Mouse (Mus musculus) neural tube, embryonic 15.5 days (tissue): Measurements from ENCODE around the gene Lgi4. TPM values are rescaled to one million over a fixed set of nuclear protein-coding genes. Genes with fewer than 3 reads are reported as not detected.

Experiments
- ATAC-seq: fragments of 200-750 bp; cut with Nextera tagmentation; 2 replicates; pipeline ENCODE4 v1.8.0; 2017; ENCODE audit warnings: mild to moderate bottlenecking, moderate TSS enrichment, moderate library complexity; ENCODE audit not compliant: low FRiP score
- H3K27ac ChIP-seq: fragments of 300-500 bp; sonication (generic); replicated peaks from 2 replicates; pipeline ENCODE4 v1.5.1; 2015; ENCODE audit warnings: mild to moderate bottlenecking, inconsistent platforms
- H3K27me3 ChIP-seq: fragments of 300-500 bp; sonication (generic); replicated peaks from 2 replicates; pipeline ENCODE4 v1.6.1; 2015; ENCODE audit warnings: inconsistent platforms
- H3K36me3 ChIP-seq: fragments of 300-500 bp; sonication (generic); 2 replicates; pipeline ENCODE4 v1.6.1; 2015; ENCODE audit warnings: inconsistent platforms
- H3K4me1 ChIP-seq: fragments of 300-500 bp; sonication (generic); 2 replicates; pipeline ENCODE4 v1.6.1; 2015; ENCODE audit warnings: inconsistent platforms
- H3K4me2 ChIP-seq: fragments of 300-500 bp; sonication (generic); 2 replicates; pipeline ENCODE4 v1.6.1; 2015; ENCODE audit warnings: inconsistent platforms, mild to moderate bottlenecking, moderate library complexity
- H3K4me3 ChIP-seq: fragments of 300-500 bp; sonication (generic); replicated peaks from 2 replicates; pipeline ENCODE4 v1.5.1; 2015; ENCODE audit warnings: mild to moderate bottlenecking, inconsistent platforms
- H3K9ac ChIP-seq: fragments of 300-500 bp; sonication (generic); replicated peaks from 2 replicates; pipeline ENCODE4 v1.6.1; 2015; ENCODE audit warnings: mild to moderate bottlenecking, inconsistent platforms
- H3K9me3 ChIP-seq: fragments of 300-500 bp; sonication (generic); replicated peaks from 2 replicates; pipeline ENCODE4 v1.6.1; 2016; ENCODE audit warnings: inconsistent platforms
- WGBS: fragments of 180-500 bp; shearing (Covaris S2); methylation state at CpG from one replicate; pipeline ENCODE4 v1.1.7; 2015; ENCODE audit warnings: mixed read lengths; 5-methylcytosine and 5-hydroxymethylcytosine counted together
- polyA plus RNA-seq: library from polyadenylated mRNA; unstranded; fragments of >200 nt; fragmentation: Nextera tagmentation; extraction: Ambion mirVana; gene quantifications from 2 replicates; pipeline ENCODE4 v1.2.1, GENCODE M21; 2015

The Lgi4 gene
- polyA plus RNA-seq, 1 experiment from 2014 or later, result 1.3 TPM

DNA sequence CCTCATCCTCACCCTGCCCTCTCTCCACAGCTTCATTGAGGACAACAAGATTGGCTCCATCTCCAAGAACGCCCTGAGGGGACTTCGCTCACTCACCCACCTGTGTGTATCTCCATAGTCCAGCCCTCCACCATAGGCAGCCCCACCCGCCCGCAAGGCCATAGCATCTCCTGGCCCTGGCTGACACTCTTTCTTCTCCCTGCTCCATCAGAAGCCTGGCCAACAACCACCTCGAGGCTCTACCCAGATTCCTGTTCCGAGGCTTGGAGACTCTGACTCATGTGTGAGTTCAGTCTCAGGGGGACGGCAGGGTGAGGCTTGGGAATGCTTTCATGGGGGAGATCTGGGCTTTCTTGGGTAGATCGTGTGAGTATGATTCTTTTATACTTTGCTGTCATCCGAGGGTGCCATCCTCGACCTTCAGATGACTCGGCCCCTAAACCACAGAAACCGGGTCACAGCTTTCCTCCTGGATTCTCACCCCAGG, 4.0 kb downstream of the Lgi4 start:
- peaks cover 2% of the 10 kb centered on the region; the same call in 1 of the 2 replicates for H3K4me1 ChIP-seq
- H3K4me2 ChIP-seq, result no peak overlapping the region
- no peaks in the 10 kb centered on the region for H3K27me3 ChIP-seq
- no peak overlapping the region for H3K4me3 ChIP-seq
- no peaks in the 10 kb centered on the region for H3K36me3 ChIP-seq
- no peak overlapping the region for H3K9ac ChIP-seq
- H3K27ac ChIP-seq, result no peak overlapping the region
- H3K9me3 ChIP-seq, result no peaks in the 10 kb centered on the region
- no peak for ATAC-seq
- 85% methylated on average over 12 of the region's 12 CpGs for WGBS

DNA sequence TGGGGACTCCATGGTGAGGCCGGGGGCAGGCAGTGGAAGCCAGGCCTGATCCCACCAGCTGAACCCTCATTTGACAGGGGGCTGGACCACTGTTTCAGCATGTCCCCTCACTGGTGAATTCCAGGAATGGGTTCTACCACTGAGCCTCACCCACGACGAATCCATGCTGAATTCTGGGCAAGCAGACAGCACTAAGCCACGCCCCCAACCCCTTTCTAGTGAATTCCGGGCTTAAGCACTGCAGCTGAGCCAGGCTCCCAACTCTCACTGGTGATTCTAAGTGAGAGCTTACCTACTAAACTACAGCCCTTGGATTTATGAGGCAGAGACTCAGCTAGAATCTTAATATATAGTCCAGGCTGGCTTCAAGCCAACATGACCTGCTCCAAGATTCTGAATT, 8.7 kb downstream of the Lgi4 start:
- no peaks in the 10 kb centered on the region for H3K27me3 ChIP-seq

DNA sequence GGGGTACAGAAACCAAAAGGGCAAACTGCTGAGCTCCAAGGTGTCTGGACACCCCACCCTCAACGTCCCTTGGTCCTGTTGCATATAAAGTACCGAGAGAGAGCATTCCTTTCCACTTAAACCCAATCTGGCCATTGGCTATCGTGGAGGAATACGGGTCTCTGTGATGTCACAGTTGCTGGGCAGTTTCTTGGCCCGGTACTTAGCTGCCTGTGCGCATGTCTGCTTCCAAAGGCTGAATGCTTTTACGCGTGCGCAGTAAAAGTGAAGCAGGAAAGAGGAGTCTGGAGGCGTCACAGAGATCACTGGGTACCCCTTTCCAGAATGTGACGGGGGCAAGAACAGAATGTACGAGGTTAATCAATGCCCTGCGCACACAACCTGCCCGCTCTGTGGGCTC, 10.3 kb downstream of the Lgi4 start:
- Histone ChIP-seq H3K4me2 (no peak overlapping the region), H3K36me3 (no peaks in the 10 kb centered on the region), H3K4me1 (no peaks in the 10 kb centered on the region; the same call in 1 of the 2 replicates), H3K27ac (no peak overlapping the region), H3K4me3 (no peak overlapping the region), H3K27me3 (no peaks in the 10 kb centered on the region), H3K9me3 (no peaks in the 10 kb centered on the region), H3K9ac (no peak overlapping the region)
- no peak for ATAC-seq
- WGBS, result 84% methylated on average over 14 of the region's 14 CpGs

More for the DNA sequence above, 8.7 kb downstream of the Lgi4 start:
- no peaks in the 10 kb centered on the region for H3K36me3 ChIP-seq
- H3K4me3 ChIP-seq, result no peak overlapping the region
- H3K4me2 ChIP-seq, result no peak overlapping the region
- ATAC-seq, result 0 out of 2 replicates have a peak, but pooled peaks have one; percentile 28
- H3K9me3 ChIP-seq, result no peaks in the 10 kb centered on the region
- no peak overlapping the region for H3K27ac ChIP-seq
- H3K4me1 ChIP-seq, result no peaks in the 10 kb centered on the region; the same call in 1 of the 2 replicates
- WGBS, result 42% methylated on average over 5 of the region's 5 CpGs
- no peak overlapping the region for H3K9ac ChIP-seq

DNA sequence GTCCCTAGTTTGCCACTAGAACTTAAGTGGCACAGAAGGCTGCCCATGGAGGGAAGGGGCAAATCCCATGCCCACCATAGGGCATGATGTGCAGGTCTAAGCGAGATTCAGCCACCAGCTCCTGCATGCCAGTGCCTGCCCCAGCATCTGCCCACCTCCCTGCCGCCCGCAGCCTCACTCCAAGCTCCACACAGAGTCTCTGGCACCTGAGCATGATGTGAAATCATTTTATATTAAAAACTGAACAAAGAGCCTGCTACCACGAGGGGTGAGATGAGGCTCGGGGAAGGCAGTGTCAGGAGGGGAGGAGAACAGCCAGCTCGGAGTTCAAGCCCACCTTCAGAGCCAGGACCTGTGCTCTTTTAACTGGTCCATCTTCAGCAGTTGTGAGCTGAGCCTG, 11.2 kb downstream of the Lgi4 start:
- H3K9ac ChIP-seq, result no peak overlapping the region

DNA sequence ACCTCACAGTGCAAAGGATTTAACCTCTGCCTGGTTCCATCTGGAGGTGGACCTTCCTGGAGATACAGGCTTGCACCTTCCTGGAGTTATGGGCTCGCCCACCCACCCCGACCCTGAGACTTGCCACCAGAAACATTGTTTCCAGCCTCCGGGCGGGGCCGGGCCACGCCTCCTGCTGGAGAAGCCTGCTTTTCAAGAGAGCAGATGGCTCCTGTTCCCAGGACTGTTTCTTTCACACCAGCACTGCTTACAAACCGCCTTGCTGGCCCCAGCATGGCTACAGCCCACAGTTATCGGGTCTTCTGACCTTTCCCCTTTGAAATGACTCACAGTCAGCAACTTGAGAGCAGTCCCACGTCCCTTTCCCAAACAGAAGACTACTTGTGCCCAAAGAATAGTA, 13.2 kb downstream of the Lgi4 start:
- ATAC-seq, result no peak
- H3K27ac ChIP-seq, result no peak overlapping the region
- H3K27me3 ChIP-seq, result no peaks in the 10 kb centered on the region
- H3K4me1 ChIP-seq, result no peaks in the 10 kb centered on the region; the same call in 1 of the 2 replicates
- H3K9me3 ChIP-seq, result no peaks in the 10 kb centered on the region
- no peak overlapping the region for H3K9ac ChIP-seq
- no peak overlapping the region for H3K4me3 ChIP-seq
- H3K4me2 ChIP-seq, result no peak overlapping the region
- 40% methylated on average over 9 of the region's 9 CpGs for WGBS
- H3K36me3 ChIP-seq, result no peaks in the 10 kb centered on the region

More for the DNA sequence above, 11.2 kb downstream of the Lgi4 start:
- no peak for ATAC-seq
- Histone ChIP-seq H3K4me1 (no peaks in the 10 kb centered on the region; the same call in 1 of the 2 replicates), H3K27ac (no peak overlapping the region), H3K4me2 (no peak overlapping the region), H3K4me3 (no peak overlapping the region), H3K27me3 (no peaks in the 10 kb centered on the region), H3K9me3 (no peaks in the 10 kb centered on the region), H3K36me3 (no peaks in the 10 kb centered on the region)
- WGBS, result 83% methylated on average over 6 of the region's 6 CpGs

DNA sequence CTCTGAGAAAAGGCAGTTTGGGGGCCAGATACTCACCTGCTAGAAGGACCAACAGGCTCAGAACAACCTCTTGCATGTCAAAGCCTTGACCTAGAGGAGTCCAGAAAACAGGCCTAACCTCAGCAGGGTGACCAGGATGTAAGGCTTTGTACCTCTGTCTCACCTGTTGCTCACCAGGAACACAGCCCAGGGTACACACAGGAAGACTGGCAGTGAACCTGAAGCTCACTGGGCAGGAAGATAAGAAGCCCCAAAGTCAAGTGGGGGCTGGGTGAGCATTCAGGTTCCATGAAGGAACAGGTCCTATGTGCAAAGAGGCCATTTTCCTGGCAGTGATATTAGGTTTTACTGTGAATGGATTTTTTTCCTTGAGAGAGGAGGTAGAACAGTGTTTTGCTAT, 14.4 kb downstream of the Lgi4 start:
- Histone ChIP-seq H3K27me3 (no peaks in the 10 kb centered on the region), H3K4me3 (no peak overlapping the region), H3K36me3 (no peaks in the 10 kb centered on the region), H3K4me2 (no peak overlapping the region), H3K4me1 (no peaks in the 10 kb centered on the region; the same call in 1 of the 2 replicates), H3K27ac (no peak overlapping the region), H3K9ac (no peak overlapping the region), H3K9me3 (no peaks in the 10 kb centered on the region)
- ATAC-seq, result no peak

DNA sequence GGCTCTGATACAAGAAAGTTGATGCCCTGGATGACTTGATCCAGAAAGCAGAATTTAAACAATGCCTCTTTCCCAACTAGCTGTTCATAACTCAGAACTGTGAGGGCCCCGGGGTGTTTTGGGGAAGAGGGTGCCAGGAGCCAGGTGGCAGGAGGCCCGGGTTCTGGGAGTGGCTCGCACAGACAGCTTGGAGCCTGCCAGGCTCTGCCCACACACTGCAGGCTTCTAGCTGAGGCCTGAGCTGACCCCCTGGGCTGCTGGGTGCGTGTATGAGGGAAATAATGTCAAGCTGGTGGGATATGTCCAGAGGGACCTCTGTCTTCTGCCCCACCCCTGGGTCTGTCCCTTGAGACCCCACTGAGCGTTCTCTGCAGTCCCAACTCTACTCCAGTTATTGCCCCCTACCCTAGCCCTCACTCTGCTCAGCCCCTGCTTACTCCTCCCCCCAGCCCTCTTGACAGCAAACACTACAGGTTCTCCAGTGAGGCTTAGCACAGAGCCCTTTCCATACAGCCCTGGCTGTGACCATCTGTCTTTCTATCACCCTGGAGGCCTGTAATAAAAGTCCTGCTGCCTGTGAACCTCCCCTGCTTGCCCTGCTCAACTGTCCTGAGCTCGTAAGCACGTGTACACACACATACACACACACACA, 15.0 kb downstream of the Lgi4 start:
- Histone ChIP-seq H3K4me2 (no peak overlapping the region), H3K4me1 (no peaks in the 10 kb centered on the region; the same call in 1 of the 2 replicates), H3K4me3 (no peak overlapping the region), H3K27me3 (no peaks in the 10 kb centered on the region), H3K27ac (no peak overlapping the region), H3K9me3 (no peaks in the 10 kb centered on the region), H3K9ac (no peak overlapping the region), H3K36me3 (no peaks in the 10 kb centered on the region)
- WGBS, result 58% methylated on average over 7 of the region's 7 CpGs
- no peak for ATAC-seq

DNA sequence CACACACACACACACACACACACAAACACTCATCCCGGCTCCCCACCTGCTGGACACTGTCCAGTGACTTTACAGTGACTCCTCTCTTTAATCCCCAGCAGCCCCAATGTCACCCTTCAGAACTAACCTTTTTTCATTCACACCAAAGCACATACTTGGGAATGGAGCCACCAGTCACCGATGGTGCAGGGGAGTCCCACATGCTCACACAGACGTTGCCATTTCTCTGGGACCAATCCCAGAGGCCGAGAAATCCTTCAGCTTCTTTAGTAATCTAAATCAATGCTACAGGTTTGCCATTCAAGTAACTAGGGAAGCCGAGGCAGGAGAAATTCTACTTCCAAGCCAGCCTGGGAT, 15.5 kb downstream of the Lgi4 start:
- no peaks in the 10 kb centered on the region for H3K36me3 ChIP-seq
- H3K9me3 ChIP-seq, result no peaks in the 10 kb centered on the region
- H3K4me2 ChIP-seq, result no peak overlapping the region
- no peak overlapping the region for H3K27ac ChIP-seq
- no peaks in the 10 kb centered on the region; the same call in 1 of the 2 replicates for H3K4me1 ChIP-seq
- H3K9ac ChIP-seq, result no peak overlapping the region
- H3K27me3 ChIP-seq, result no peaks in the 10 kb centered on the region
- no peak overlapping the region for H3K4me3 ChIP-seq
- ATAC-seq, result no peak
- 69% methylated on average over 5 of the region's 5 CpGs for WGBS

DNA sequence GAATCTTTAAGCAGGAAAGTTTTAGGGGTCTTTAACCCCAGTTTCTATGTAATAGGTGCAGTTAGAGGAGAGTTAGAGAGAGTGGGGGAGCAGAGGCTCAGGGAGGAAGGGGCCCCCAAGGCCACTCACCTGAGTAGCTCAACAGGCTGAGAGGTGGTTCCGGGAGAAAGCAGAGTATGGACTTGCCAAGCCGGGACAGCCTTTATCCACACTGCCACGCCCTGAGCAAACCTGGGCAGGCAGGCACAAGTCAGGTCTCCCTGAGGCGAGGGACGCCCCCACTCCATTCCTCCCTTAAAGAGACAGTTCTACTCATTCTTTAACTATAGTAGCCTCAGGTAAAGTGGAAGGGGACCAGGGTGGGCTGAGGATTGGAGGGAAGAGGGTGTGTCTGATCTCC, 17.4 kb downstream of the Lgi4 start, which contains the start of gene Fxyd3:
TSS of gene Fxyd3 (minus strand) at position 213 of the 400 bp plus-strand sequence.
- WGBS, result 64% methylated on average over 5 of the region's 5 CpGs
- H3K9ac ChIP-seq, result no peak within 1 kb of the TSS
- H3K27me3 ChIP-seq, result no peaks in the 10 kb centered on the region
- no peak within 1 kb of the TSS for H3K4me3 ChIP-seq
- H3K27ac ChIP-seq, result no peak within 1 kb of the TSS
- no peak for ATAC-seq
- no peaks in the 10 kb centered on the region for H3K36me3 ChIP-seq
- H3K4me1 ChIP-seq, result no peaks in the 10 kb centered on the region; the same call in 1 of the 2 replicates
- H3K4me2 ChIP-seq, result no peak within 1 kb of the TSS
- H3K9me3 ChIP-seq, result no peaks in the 10 kb centered on the region

DNA sequence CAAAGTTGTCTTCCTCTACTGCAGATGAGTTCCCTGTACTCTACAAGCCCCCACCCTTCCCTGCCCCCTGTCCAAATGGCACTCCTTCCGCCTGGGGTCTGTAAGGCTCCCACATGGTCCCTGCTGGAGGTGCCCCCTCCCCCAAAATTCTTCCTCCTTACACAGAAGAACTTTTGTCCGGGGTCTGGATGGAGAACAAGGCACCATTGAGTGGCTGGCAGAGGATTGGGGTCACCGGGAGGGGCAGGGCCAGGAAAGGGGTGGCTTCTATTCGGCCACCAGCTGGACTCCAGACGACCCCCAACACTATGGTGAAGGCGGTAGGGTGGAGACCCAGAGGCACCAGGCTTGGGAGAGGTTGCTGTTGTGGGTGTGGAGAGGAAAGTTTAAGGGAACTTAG, 18.3 kb downstream of the Lgi4 start:
- H3K36me3 ChIP-seq, result no peaks in the 10 kb centered on the region
- no peak overlapping the region for H3K4me3 ChIP-seq
- H3K4me1 ChIP-seq, result no peaks in the 10 kb centered on the region; the same call in 1 of the 2 replicates
- no peaks in the 10 kb centered on the region for H3K27me3 ChIP-seq
- H3K27ac ChIP-seq, result no peak overlapping the region
- WGBS, result 45% methylated on average over 6 of the region's 6 CpGs
- 0 out of 2 replicates have a peak, but pooled peaks have one; percentile 13 for ATAC-seq
- no peak overlapping the region for H3K9ac ChIP-seq
- H3K4me2 ChIP-seq, result no peak overlapping the region
- no peaks in the 10 kb centered on the region for H3K9me3 ChIP-seq

DNA sequence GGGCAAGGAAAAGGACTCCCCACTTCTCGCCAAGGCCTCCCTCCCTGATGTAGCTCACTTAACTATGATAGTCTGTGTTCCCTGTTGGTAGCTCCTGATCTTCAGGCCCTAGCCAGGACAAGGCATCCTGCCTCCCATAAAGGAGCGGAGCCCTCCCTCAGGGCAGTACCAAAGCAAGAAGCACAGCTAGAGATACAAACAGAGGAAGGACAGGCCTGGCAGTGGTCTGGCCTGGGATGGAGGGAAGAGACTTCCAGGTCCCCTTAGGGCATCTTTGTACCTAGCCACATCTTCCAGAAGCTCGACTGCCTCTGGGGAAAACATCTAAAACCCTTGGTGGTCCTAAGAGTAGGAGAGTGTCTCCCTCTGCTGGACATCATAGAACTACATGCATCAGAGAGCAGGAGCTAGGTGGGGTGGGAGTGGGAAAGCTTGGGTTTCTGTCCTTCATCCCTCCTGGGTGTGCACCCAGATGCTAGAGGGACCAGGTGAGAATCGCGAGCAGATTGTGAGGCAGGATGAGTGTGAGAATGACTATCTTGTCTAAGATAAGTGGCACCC, 18.8 kb downstream of the Lgi4 start:
- Histone ChIP-seq H3K4me2 (no peak overlapping the region), H3K4me3 (no peak overlapping the region), H3K9ac (no peak overlapping the region), H3K4me1 (no peaks in the 10 kb centered on the region; the same call in 1 of the 2 replicates), H3K27ac (no peak overlapping the region), H3K36me3 (no peaks in the 10 kb centered on the region), H3K27me3 (no peaks in the 10 kb centered on the region), H3K9me3 (no peaks in the 10 kb centered on the region)
- WGBS, result 43% methylated on average over 5 of the region's 5 CpGs
- ATAC-seq, result peak; percentile 21; the same call in 1 of the 2 replicates

DNA sequence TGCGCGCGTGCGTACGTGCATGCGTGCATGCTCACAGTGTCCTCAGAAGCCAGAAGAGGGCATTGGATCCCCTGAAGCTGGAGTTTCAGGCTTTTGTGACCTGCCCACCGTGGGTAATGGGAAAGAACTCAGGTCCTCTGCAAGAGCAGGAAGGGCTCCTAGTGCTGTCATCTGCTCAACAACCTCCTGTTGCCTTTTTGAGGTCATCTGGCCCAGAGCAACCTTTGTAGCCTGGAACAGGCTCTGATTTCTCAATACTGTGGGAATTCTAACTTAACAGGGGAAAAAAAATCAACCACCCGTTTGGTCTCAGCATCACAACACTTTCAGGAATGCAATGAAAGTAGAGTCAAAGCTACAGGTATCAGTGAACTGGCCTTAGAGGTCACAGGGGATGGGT, 20.5 kb downstream of the Lgi4 start:
- Histone ChIP-seq H3K4me3 (no peak overlapping the region), H3K36me3 (no peaks in the 10 kb centered on the region), H3K27ac (no peak overlapping the region), H3K27me3 (no peaks in the 10 kb centered on the region), H3K9ac (no peak overlapping the region), H3K9me3 (no peaks in the 10 kb centered on the region), H3K4me1 (no peaks in the 10 kb centered on the region; the same call in 1 of the 2 replicates), H3K4me2 (no peak overlapping the region)
- WGBS, result 87% methylated on average over 8 of the region's 8 CpGs
- ATAC-seq, result no peak
